Mouse (Mus musculus): ENCODE data around the gene Trim2. TPM values are rescaled to one million over a fixed set of nuclear protein-coding genes. Genes with fewer than 3 reads are reported as not detected.

The Trim2 gene
- polyA plus RNA-seq, 1 experiment from 2014 or later: 115 TPM

DNA sequence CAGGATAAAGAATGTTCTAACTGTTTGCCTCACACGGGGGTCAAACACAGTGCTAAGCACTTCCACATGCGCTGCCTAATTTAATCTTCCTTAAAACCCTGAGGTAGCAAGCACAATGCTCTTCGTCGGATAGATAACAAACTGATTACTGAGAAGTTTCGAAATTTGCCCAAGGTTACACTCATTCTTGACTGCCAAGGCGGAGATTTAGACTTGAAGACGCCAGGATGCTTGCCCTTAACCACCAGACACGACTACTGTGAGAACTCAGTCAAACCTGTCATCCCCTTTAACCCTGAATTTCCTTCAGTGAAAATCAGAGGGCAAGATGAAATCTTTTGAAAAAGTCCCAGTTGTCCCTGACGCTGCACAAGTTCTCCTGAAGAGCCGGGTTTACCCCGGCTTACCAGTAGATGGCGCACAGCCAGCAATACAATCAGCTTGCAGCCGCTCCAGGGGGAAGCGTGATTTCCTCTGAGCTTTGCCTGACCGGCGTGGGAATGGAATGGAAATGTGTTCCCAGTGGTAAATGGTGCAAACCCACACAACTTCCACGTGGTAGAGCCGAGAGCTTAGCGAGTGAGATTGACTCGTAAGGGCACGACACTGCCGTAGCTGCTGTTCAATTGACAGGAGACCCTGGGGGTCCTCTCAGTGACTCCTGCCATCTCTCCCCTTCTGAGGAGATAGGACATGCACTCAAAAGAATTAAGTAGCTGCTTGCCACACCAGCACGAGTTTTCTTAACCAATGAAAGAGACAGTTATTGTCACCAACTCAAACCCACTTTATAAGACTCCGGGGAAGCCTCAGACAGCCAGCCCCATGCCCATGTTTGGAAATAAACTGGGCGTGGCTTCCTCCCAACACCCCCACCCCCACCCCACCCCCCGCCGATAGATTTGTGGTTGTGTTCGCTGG is 38.3 kb upstream of the Trim2 start:
- Histone ChIP-seq H3K4me2 (ENCODE audit: low read depth) (peak overlapping the region; percentile 62), H3K9me3 (ENCODE audit: control insufficient read depth, low read length) (no peaks in the 10 kb centered on the region), H3K27me3 (ENCODE audit: control insufficient read depth, insufficient read depth, low read length) (no peaks in the 10 kb centered on the region), H3K9ac (ENCODE audit: low read length) (no peak overlapping the region), H3K4me1 (ENCODE audit: control insufficient read depth, insufficient read depth, low read length) (peaks cover 3% of the 10 kb centered on the region; the same call in 1 of the 2 replicates), H3K36me3 (ENCODE audit: control insufficient read depth, insufficient read depth, low read length) (no peaks in the 10 kb centered on the region), H3K4me3 (ENCODE audit: low read depth, low read length) (peak overlapping the region; percentile 24), H3K27ac (ENCODE audit: low read depth, low read length) (0 out of 2 replicates have a peak overlapping the region, but pooled peaks have one; percentile 29)
- peak; percentile 58 for ATAC-seq (ENCODE audit: insufficient read depth, low FRiP score, low TSS enrichment)
- DNase-seq (ENCODE audit: low spot score): peak; percentile 87
- WGBS: 13% methylated on average over 28 of the region's 28 CpGs

DNA sequence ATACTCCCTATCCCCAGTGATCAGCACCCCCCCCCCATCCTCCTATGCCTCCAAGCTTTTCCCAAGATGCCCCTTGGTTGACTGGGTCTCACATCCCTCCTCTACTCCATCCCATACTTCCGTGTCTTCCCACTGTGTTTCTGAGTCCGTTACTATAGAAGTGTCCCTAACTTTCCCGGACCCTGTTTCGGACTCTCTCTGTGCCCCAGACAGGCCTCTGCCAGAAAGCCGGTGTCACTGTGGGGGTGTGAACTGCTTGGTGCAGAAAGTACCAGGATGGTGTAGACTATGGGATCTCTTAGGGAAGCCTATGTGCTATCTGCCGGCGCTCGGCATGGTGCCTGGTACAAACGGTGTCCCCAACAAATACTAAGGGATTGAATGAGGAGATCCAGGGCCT is 36.4 kb upstream of the Trim2 start:
- DNase-seq (ENCODE audit: low spot score) (peak; percentile 7), ATAC-seq (ENCODE audit: insufficient read depth, low FRiP score, low TSS enrichment) (no peak)
- WGBS: 89% methylated on average over 9 of the region's 9 CpGs
- no peak overlapping the region for H3K4me2 ChIP-seq (ENCODE audit: low read depth)
- no peak overlapping the region for H3K4me3 ChIP-seq (ENCODE audit: low read depth, low read length)
- peaks cover 3% of the 10 kb centered on the region; the same call in 1 of the 2 replicates for H3K4me1 ChIP-seq (ENCODE audit: control insufficient read depth, insufficient read depth, low read length)
- no peaks in the 10 kb centered on the region for H3K9me3 ChIP-seq (ENCODE audit: control insufficient read depth, low read length)
- H3K9ac ChIP-seq (ENCODE audit: low read length): no peak overlapping the region
- no peaks in the 10 kb centered on the region for H3K27me3 ChIP-seq (ENCODE audit: control insufficient read depth, insufficient read depth, low read length)
- H3K36me3 ChIP-seq (ENCODE audit: control insufficient read depth, insufficient read depth, low read length): no peaks in the 10 kb centered on the region
- no peak overlapping the region for H3K27ac ChIP-seq (ENCODE audit: low read depth, low read length)

DNA sequence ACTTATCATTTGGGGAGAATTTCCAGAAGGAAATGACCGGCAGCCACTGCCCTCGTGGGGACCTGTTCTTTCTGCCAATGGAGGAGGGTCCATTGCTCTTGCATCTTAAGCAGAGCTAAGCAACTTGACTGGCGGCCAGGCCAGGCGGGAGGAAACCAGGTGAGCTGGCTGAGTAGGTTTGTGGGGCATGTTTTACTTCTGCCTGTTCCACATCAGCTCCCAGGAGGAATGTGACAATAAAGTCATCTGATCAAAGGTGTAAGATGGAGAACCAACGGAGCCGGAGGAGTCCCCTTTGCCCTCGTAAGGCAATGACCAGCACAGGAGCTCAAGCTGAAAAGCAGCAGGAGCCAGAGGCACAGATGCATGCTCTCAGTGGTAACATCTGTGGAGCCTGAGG is 35.1 kb upstream of the Trim2 start:
- Histone ChIP-seq H3K9me3 (ENCODE audit: control insufficient read depth, low read length) (no peaks in the 10 kb centered on the region), H3K4me2 (ENCODE audit: low read depth) (no peak overlapping the region), H3K27ac (ENCODE audit: low read depth, low read length) (no peak overlapping the region), H3K36me3 (ENCODE audit: control insufficient read depth, insufficient read depth, low read length) (no peaks in the 10 kb centered on the region), H3K4me3 (ENCODE audit: low read depth, low read length) (no peak overlapping the region), H3K4me1 (ENCODE audit: control insufficient read depth, insufficient read depth, low read length) (peaks cover 3% of the 10 kb centered on the region; the same call in 1 of the 2 replicates), H3K27me3 (ENCODE audit: control insufficient read depth, insufficient read depth, low read length) (no peaks in the 10 kb centered on the region), H3K9ac (ENCODE audit: low read length) (no peak overlapping the region)
- DNase-seq (ENCODE audit: low spot score) (peak; percentile 8), ATAC-seq (ENCODE audit: insufficient read depth, low FRiP score, low TSS enrichment) (no peak)
- WGBS: 70% methylated on average over 7 of the region's 7 CpGs

DNA sequence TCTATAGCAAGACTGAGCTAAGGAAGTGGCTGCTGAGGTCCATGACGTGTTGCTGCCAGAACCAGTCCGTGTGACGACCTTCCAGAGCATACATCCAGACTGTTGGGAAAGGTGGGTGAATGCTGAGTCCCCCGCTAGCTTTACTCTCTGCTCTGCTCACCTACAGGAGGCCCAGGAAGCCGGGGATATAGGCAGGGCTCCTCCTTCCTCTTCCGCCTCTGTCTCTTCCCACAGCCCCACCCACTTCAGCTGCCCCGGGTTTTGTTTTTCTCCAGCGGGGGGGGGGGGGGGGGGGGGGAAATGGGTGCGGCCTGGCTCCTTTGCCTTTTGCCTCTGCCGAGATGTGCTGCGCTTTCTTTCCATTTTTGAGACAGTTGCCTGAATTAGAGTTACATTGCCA is 30.9 kb upstream of the Trim2 start:
- H3K4me2 ChIP-seq (ENCODE audit: low read depth): no peak overlapping the region
- no peaks in the 10 kb centered on the region for H3K9me3 ChIP-seq (ENCODE audit: control insufficient read depth, low read length)
- no peaks in the 10 kb centered on the region for H3K27me3 ChIP-seq (ENCODE audit: control insufficient read depth, insufficient read depth, low read length)
- H3K4me3 ChIP-seq (ENCODE audit: low read depth, low read length): no peak overlapping the region
- H3K4me1 ChIP-seq (ENCODE audit: control insufficient read depth, insufficient read depth, low read length): 0 out of 2 replicates have a peak, but pooled peaks cover 6% of the 10 kb centered on the region
- ATAC-seq (ENCODE audit: insufficient read depth, low FRiP score, low TSS enrichment) (no peak), DNase-seq (ENCODE audit: low spot score) (no peak)
- H3K9ac ChIP-seq (ENCODE audit: low read length): no peak overlapping the region
- 52% methylated on average over 10 of the region's 11 CpGs for WGBS
- H3K27ac ChIP-seq (ENCODE audit: low read depth, low read length): no peak overlapping the region
- H3K36me3 ChIP-seq (ENCODE audit: control insufficient read depth, insufficient read depth, low read length): no peaks in the 10 kb centered on the region

- 0 out of 2 replicates have a peak, but pooled peaks cover 6% of the 10 kb centered on the region for H3K4me1 ChIP-seq (ENCODE audit: control insufficient read depth, insufficient read depth, low read length)
- DNase-seq (ENCODE audit: low spot score): no peak
- no peak overlapping the region for H3K4me3 ChIP-seq (ENCODE audit: low read depth, low read length)
- H3K9me3 ChIP-seq (ENCODE audit: control insufficient read depth, low read length): no peaks in the 10 kb centered on the region
- no peak overlapping the region for H3K27ac ChIP-seq (ENCODE audit: low read depth, low read length)
- no peaks in the 10 kb centered on the region for H3K27me3 ChIP-seq (ENCODE audit: control insufficient read depth, insufficient read depth, low read length)
- no peaks in the 10 kb centered on the region for H3K36me3 ChIP-seq (ENCODE audit: control insufficient read depth, insufficient read depth, low read length)
- H3K9ac ChIP-seq (ENCODE audit: low read length): no peak overlapping the region
- WGBS: 89% methylated on average over 12 of the region's 12 CpGs
- H3K4me2 ChIP-seq (ENCODE audit: low read depth): no peak overlapping the region
- ATAC-seq (ENCODE audit: insufficient read depth, low FRiP score, low TSS enrichment): no peak
Observed at GRCm38 (mm10) chr3:84336342-84336741, 29.7 kb upstream of the Trim2 start.

- Histone ChIP-seq H3K4me1 (ENCODE audit: control insufficient read depth, insufficient read depth, low read length) (0 out of 2 replicates have a peak, but pooled peaks cover 6% of the 10 kb centered on the region), H3K36me3 (ENCODE audit: control insufficient read depth, insufficient read depth, low read length) (no peaks in the 10 kb centered on the region), H3K9me3 (ENCODE audit: control insufficient read depth, low read length) (no peaks in the 10 kb centered on the region), H3K27me3 (ENCODE audit: control insufficient read depth, insufficient read depth, low read length) (no peaks in the 10 kb centered on the region), H3K4me3 (ENCODE audit: low read depth, low read length) (no peak overlapping the region), H3K4me2 (ENCODE audit: low read depth) (no peak overlapping the region), H3K9ac (ENCODE audit: low read length) (no peak overlapping the region), H3K27ac (ENCODE audit: low read depth, low read length) (no peak overlapping the region)
- ATAC-seq (ENCODE audit: insufficient read depth, low FRiP score, low TSS enrichment) (no peak), DNase-seq (ENCODE audit: low spot score) (no peak)
- whole genome bisulfite sequencing: 36% methylated on average over 8 of the region's 8 CpGs
Observed at GRCm38 (mm10) chr3:84335421-84336073, 28.9 kb upstream of the Trim2 start.

GRCm38 (mm10) chr3:84334771-84335420 is 28.2 kb upstream of the Trim2 start:
- H3K27me3 ChIP-seq (ENCODE audit: control insufficient read depth, insufficient read depth, low read length): no peaks in the 10 kb centered on the region
- ATAC-seq (ENCODE audit: insufficient read depth, low FRiP score, low TSS enrichment) (no peak), DNase-seq (ENCODE audit: low spot score) (no peak)
- H3K27ac ChIP-seq (ENCODE audit: low read depth, low read length): no peak overlapping the region
- 10% methylated on average over 20 of the region's 20 CpGs for WGBS
- H3K4me1 ChIP-seq (ENCODE audit: control insufficient read depth, insufficient read depth, low read length): 0 out of 2 replicates have a peak, but pooled peaks cover 6% of the 10 kb centered on the region
- H3K9me3 ChIP-seq (ENCODE audit: control insufficient read depth, low read length): no peaks in the 10 kb centered on the region
- no peak overlapping the region for H3K9ac ChIP-seq (ENCODE audit: low read length)
- H3K4me3 ChIP-seq (ENCODE audit: low read depth, low read length): no peak overlapping the region
- peak overlapping the region; percentile 13 for H3K4me2 ChIP-seq (ENCODE audit: low read depth)
- H3K36me3 ChIP-seq (ENCODE audit: control insufficient read depth, insufficient read depth, low read length): no peaks in the 10 kb centered on the region

GRCm38 (mm10) chr3:84333400-84334349 is 27.0 kb upstream of the Trim2 start:
- ATAC-seq (ENCODE audit: insufficient read depth, low FRiP score, low TSS enrichment) (no peak), DNase-seq (ENCODE audit: low spot score) (peak; percentile 47)
- no peaks in the 10 kb centered on the region for H3K9me3 ChIP-seq (ENCODE audit: control insufficient read depth, low read length)
- H3K27ac ChIP-seq (ENCODE audit: low read depth, low read length): no peak overlapping the region
- no peak overlapping the region for H3K4me2 ChIP-seq (ENCODE audit: low read depth)
- 0 out of 2 replicates have a peak, but pooled peaks cover 6% of the 10 kb centered on the region for H3K4me1 ChIP-seq (ENCODE audit: control insufficient read depth, insufficient read depth, low read length)
- no peak overlapping the region for H3K9ac ChIP-seq (ENCODE audit: low read length)
- no peaks in the 10 kb centered on the region for H3K36me3 ChIP-seq (ENCODE audit: control insufficient read depth, insufficient read depth, low read length)
- H3K4me3 ChIP-seq (ENCODE audit: low read depth, low read length): no peak overlapping the region
- 48% methylated on average over 22 of the region's 22 CpGs for WGBS
- no peaks in the 10 kb centered on the region for H3K27me3 ChIP-seq (ENCODE audit: control insufficient read depth, insufficient read depth, low read length)
